Mouse (Mus musculus): ENCODE data around the gene Dusp14. TPM values are rescaled to one million over a fixed set of nuclear protein-coding genes. Genes with fewer than 3 reads are reported as not detected.

The Dusp14 gene
- polyA plus RNA-seq, 1 experiment from 2014 or later, result 19.5 TPM

GRCm38 (mm10) chr11:84042808-84043762 lies 26.0 kb downstream of the Dusp14 start:
- 0 out of 2 replicates have a peak, but pooled peaks cover 1% of the 10 kb centered on the region for H3K4me1 ChIP-seq
- no peaks in the 10 kb centered on the region for H3K27me3 ChIP-seq (replicated peaks)
- H3K9ac ChIP-seq, result no peak overlapping the region
- H3K4me2 ChIP-seq, result no peak overlapping the region
- H3K4me3 ChIP-seq (replicated peaks), result no peak overlapping the region
- H3K9me3 ChIP-seq, result no peaks in the 10 kb centered on the region
- peak overlapping the region; percentile 57; the same call in 1 of the 2 replicates for H3K27ac ChIP-seq
- WGBS, result 65% methylated on average over 14 of the region's 14 CpGs
- ATAC-seq (ENCODE audit: insufficient read depth, low FRiP score, low read depth), result no peak
- 0 out of 2 replicates have a peak, but pooled peaks cover 7% of the 10 kb centered on the region for H3K36me3 ChIP-seq

- H3K27ac ChIP-seq, result no peak overlapping the region
- no peak for ATAC-seq (ENCODE audit: insufficient read depth, low FRiP score, low read depth)
- no peak overlapping the region for H3K4me2 ChIP-seq
- 0 out of 2 replicates have a peak, but pooled peaks cover 7% of the 10 kb centered on the region for H3K36me3 ChIP-seq
- H3K9ac ChIP-seq, result no peak overlapping the region
- H3K4me1 ChIP-seq, result no peaks in the 10 kb centered on the region
- H3K4me3 ChIP-seq (replicated peaks), result no peak overlapping the region
- no peaks in the 10 kb centered on the region for H3K27me3 ChIP-seq (replicated peaks)
- WGBS, result 75% methylated on average over 6 of the region's 6 CpGs
- no peaks in the 10 kb centered on the region for H3K9me3 ChIP-seq
Measured at GRCm38 (mm10) chr11:84040621-84041020, 28.4 kb downstream of the Dusp14 start.

- no peaks in the 10 kb centered on the region for H3K4me1 ChIP-seq
- WGBS, result 84% methylated on average over 5 of the region's 5 CpGs
- no peak overlapping the region for H3K27ac ChIP-seq
- H3K9ac ChIP-seq, result no peak overlapping the region
- no peak for ATAC-seq (ENCODE audit: insufficient read depth, low FRiP score, low read depth)
- no peaks in the 10 kb centered on the region for H3K9me3 ChIP-seq
- no peaks in the 10 kb centered on the region for H3K27me3 ChIP-seq (replicated peaks)
- no peak overlapping the region for H3K4me2 ChIP-seq
- H3K4me3 ChIP-seq (replicated peaks), result no peak overlapping the region
- H3K36me3 ChIP-seq, result peaks cover 3% of the 10 kb centered on the region; the same call in 1 of the 2 replicates
Measured at GRCm38 (mm10) chr11:84033671-84034070, 35.4 kb downstream of the Dusp14 start.

- no peak for ATAC-seq (ENCODE audit: insufficient read depth, low FRiP score, low read depth)
- Histone ChIP-seq H3K27me3 (replicated peaks) (no peaks in the 10 kb centered on the region), H3K9me3 (no peaks in the 10 kb centered on the region), H3K36me3 (peaks cover 4% of the 10 kb centered on the region), H3K9ac (no peak overlapping the region), H3K4me2 (no peak overlapping the region), H3K4me1 (no peaks in the 10 kb centered on the region), H3K27ac (no peak overlapping the region), H3K4me3 (replicated peaks) (no peak overlapping the region)
- 82% methylated on average over 5 of the region's 5 CpGs for WGBS
Measured at GRCm38 (mm10) chr11:84032559-84032958, 36.5 kb downstream of the Dusp14 start.

- Histone ChIP-seq H3K36me3 (peaks cover 6% of the 10 kb centered on the region), H3K4me3 (replicated peaks) (no peak overlapping the region), H3K4me2 (no peak overlapping the region), H3K9me3 (no peaks in the 10 kb centered on the region), H3K4me1 (no peaks in the 10 kb centered on the region), H3K27ac (no peak overlapping the region), H3K27me3 (replicated peaks) (no peaks in the 10 kb centered on the region), H3K9ac (no peak overlapping the region)
- 55% methylated on average over 9 of the region's 9 CpGs for WGBS
- no peak for ATAC-seq (ENCODE audit: insufficient read depth, low FRiP score, low read depth)
Measured at GRCm38 (mm10) chr11:84031971-84032370, 37.1 kb downstream of the Dusp14 start.

GRCm38 (mm10) chr11:84028271-84029028 lies 40.6 kb downstream of the Dusp14 start:
- ATAC-seq (ENCODE audit: insufficient read depth, low FRiP score, low read depth), result no peak
- no peak overlapping the region for H3K27ac ChIP-seq
- peaks cover 25% of the 10 kb centered on the region for H3K36me3 ChIP-seq
- no peak overlapping the region for H3K4me3 ChIP-seq (replicated peaks)
- no peak overlapping the region for H3K9ac ChIP-seq
- no peaks in the 10 kb centered on the region for H3K4me1 ChIP-seq
- no peaks in the 10 kb centered on the region for H3K27me3 ChIP-seq (replicated peaks)
- H3K9me3 ChIP-seq, result no peaks in the 10 kb centered on the region
- no peak overlapping the region for H3K4me2 ChIP-seq
- 66% methylated on average over 9 of the region's 9 CpGs for WGBS

GRCm38 (mm10) chr11:84027231-84027630 lies 41.8 kb downstream of the Dusp14 start:
- Histone ChIP-seq H3K27ac (no peak overlapping the region), H3K36me3 (peaks cover 30% of the 10 kb centered on the region)
- WGBS, result 71% methylated on average over 5 of the region's 5 CpGs

GRCm38 (mm10) chr11:84016810-84017508 lies 52.1 kb downstream of the Dusp14 start:
- ATAC-seq (ENCODE audit: insufficient read depth, low FRiP score, low read depth), result no peak
- H3K9ac ChIP-seq, result no peak overlapping the region
- H3K36me3 ChIP-seq, result no peaks in the 10 kb centered on the region
- no peak overlapping the region for H3K4me3 ChIP-seq (replicated peaks)
- H3K4me2 ChIP-seq, result no peak overlapping the region
- no peaks in the 10 kb centered on the region for H3K9me3 ChIP-seq
- no peaks in the 10 kb centered on the region; the same call in 1 of the 2 replicates for H3K4me1 ChIP-seq
- WGBS, result 78% methylated on average over 7 of the region's 7 CpGs
- H3K27ac ChIP-seq, result no peak overlapping the region
- H3K27me3 ChIP-seq (replicated peaks), result no peaks in the 10 kb centered on the region

More at GRCm38 (mm10) chr11:84027231-84027630, 41.8 kb downstream of the Dusp14 start:
- no peak for ATAC-seq (ENCODE audit: insufficient read depth, low FRiP score, low read depth)
- no peak overlapping the region for H3K4me2 ChIP-seq
- no peaks in the 10 kb centered on the region for H3K27me3 ChIP-seq (replicated peaks)
- no peak overlapping the region for H3K9ac ChIP-seq
- H3K9me3 ChIP-seq, result no peaks in the 10 kb centered on the region
- H3K4me1 ChIP-seq, result no peaks in the 10 kb centered on the region
- H3K4me3 ChIP-seq (replicated peaks), result no peak overlapping the region

GRCm38 (mm10) chr11:84016147-84016809 lies 52.8 kb downstream of the Dusp14 start:
- no peaks in the 10 kb centered on the region for H3K36me3 ChIP-seq
- H3K4me2 ChIP-seq, result no peak overlapping the region
- no peak overlapping the region for H3K9ac ChIP-seq
- no peak overlapping the region for H3K4me3 ChIP-seq (replicated peaks)
- ATAC-seq (ENCODE audit: insufficient read depth, low FRiP score, low read depth), result no peak
- H3K4me1 ChIP-seq, result no peaks in the 10 kb centered on the region; the same call in 1 of the 2 replicates
- H3K27ac ChIP-seq, result no peak overlapping the region
- H3K27me3 ChIP-seq (replicated peaks), result no peaks in the 10 kb centered on the region
- no peaks in the 10 kb centered on the region for H3K9me3 ChIP-seq
- 59% methylated on average over 6 of the region's 6 CpGs for WGBS

- H3K27ac ChIP-seq, result no peak overlapping the region
- H3K36me3 ChIP-seq, result 0 out of 2 replicates have a peak, but pooled peaks cover 5% of the 10 kb centered on the region
- WGBS, result 35% methylated on average over 7 of the region's 7 CpGs
- no peaks in the 10 kb centered on the region; the same call in 1 of the 2 replicates for H3K4me1 ChIP-seq
- H3K4me2 ChIP-seq, result no peak overlapping the region
- H3K9me3 ChIP-seq, result no peaks in the 10 kb centered on the region
- no peaks in the 10 kb centered on the region for H3K27me3 ChIP-seq (replicated peaks)
- no peak overlapping the region for H3K4me3 ChIP-seq (replicated peaks)
- no peak for ATAC-seq (ENCODE audit: insufficient read depth, low FRiP score, low read depth)
- H3K9ac ChIP-seq, result no peak overlapping the region
Measured at GRCm38 (mm10) chr11:84013105-84013504, 56.0 kb downstream of the Dusp14 start.

GRCm38 (mm10) chr11:84011576-84011975 lies 57.5 kb downstream of the Dusp14 start:
- no peak overlapping the region for H3K4me3 ChIP-seq (replicated peaks)
- no peak for ATAC-seq (ENCODE audit: insufficient read depth, low FRiP score, low read depth)
- H3K27ac ChIP-seq, result no peak overlapping the region
- no peak overlapping the region for H3K9ac ChIP-seq
- H3K4me1 ChIP-seq, result no peaks in the 10 kb centered on the region; the same call in 1 of the 2 replicates
- 0 out of 2 replicates have a peak, but pooled peaks cover 5% of the 10 kb centered on the region for H3K36me3 ChIP-seq
- WGBS, result 61% methylated on average over 2 of the region's 2 CpGs
- H3K27me3 ChIP-seq (replicated peaks), result no peaks in the 10 kb centered on the region
- H3K4me2 ChIP-seq, result no peak overlapping the region
- H3K9me3 ChIP-seq, result no peaks in the 10 kb centered on the region

All from stomach, embryonic 15.5 days (tissue).